Mouse (Mus musculus) cerebellum, postnatal 36 days (tissue): ENCODE data around the gene Zfhx3.

Experiments
- DNase-seq, 2 experiments: peaks; one replicate each; pipeline ENCODE4 v3.0.0; 2021 to 2022; ENCODE audit warnings: mixed read lengths in 2 of 2

The Zfhx3 gene

DNA sequence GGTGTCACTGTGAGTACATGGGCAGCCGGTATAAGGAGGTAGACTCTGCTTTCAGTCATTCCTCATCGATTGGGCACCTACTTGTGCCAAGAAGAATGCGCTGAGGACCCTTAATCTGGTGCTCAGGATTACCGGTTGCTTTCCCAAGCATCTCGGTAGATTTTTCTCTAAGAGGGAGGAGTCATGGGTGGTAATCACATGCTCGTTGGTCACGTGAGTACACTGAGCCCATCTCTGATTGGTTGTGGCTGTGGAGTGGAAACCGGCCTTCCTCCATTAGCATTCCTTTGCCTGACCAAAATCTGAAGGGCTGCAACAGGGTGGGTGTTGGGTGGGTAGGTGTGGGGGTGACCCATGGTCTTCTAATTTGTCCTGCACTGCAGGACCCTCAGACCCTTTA is 421.4 kb downstream of the Zfhx3 start:
- no peak for DNase-seq

DNA sequence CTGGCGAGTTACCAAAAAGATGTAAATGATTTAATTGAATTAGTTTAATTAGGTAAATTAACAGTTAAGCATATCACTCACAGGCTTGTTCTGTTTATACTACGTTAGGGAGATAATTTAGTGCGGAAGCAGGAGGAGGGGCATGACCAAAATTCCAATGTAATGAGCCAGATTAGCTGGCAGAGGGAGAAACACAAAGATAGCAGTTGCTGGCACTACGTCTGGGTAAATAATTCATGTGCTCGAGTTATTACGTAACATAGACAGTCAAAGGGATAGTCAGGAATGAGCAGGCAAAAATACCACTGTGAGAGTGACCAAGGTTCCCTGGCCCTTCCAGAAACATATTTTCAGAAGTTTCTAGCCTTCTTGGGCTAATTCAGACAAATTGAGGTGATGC is 426.6 kb downstream of the Zfhx3 start:
- peak in 1 of 2 experiments; percentile 2 for DNase-seq

DNA sequence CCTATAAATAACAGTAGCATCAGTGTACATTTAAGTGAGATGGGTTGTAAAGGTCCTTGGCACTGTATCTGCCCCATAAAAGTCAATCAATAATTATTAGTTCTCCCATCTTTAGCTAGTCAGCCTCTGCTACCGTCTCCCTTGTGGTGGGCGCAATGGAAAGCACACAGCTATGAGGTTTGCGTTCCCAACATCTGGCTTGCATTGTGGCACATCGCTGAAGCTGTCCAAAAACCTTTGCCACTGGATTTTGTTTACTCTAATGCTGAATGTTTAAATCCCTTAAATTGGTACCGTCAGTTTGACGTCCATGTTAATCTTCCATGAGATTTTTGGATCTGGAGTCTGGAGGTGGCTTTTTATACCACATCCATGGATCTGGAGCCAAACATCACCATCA is 428.3 kb downstream of the Zfhx3 start:
- no peak for DNase-seq

DNA sequence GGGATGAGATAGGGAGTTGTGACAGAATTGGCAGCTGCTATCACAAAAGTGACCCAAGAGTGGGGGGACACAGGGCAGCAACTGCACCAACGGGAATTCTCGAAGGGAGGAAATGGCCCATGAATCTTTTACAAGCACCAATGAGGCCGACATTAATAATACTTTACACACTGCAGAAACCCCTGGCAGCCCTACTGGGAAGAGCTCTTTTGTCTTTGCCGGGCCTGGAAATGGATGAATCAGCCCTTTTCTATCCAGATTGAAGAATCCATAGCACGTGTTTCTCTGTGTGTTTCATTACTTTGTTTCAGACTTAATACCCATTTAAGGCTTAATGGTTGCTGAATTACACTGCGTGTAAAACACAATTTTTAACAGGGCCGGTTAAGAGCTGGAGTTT is 430.6 kb downstream of the Zfhx3 start:
- DNase-seq: no peak

GRCm38 (mm10) chr8:108378036-108378435 is 435.6 kb downstream of the Zfhx3 start:
- DNase-seq: no peak

GRCm38 (mm10) chr8:108383121-108383520 is 440.7 kb downstream of the Zfhx3 start:
- no peak for DNase-seq

- DNase-seq: peak; percentile 8 to 13
Observed at GRCm38 (mm10) chr8:108387160-108387912, 444.9 kb downstream of the Zfhx3 start.

- no peak for DNase-seq
Observed at GRCm38 (mm10) chr8:108387913-108388274, 445.4 kb downstream of the Zfhx3 start.

GRCm38 (mm10) chr8:108392909-108393308 is 450.5 kb downstream of the Zfhx3 start:
- no peak for DNase-seq

- no peak for DNase-seq
Observed at GRCm38 (mm10) chr8:108402149-108402548, 459.7 kb downstream of the Zfhx3 start.

- DNase-seq: peak; percentile 10 to 19
Observed at GRCm38 (mm10) chr8:108406716-108407494, 464.5 kb downstream of the Zfhx3 start.

- no peak for DNase-seq
Observed at GRCm38 (mm10) chr8:108419162-108419844, 476.9 kb downstream of the Zfhx3 start.

- no peak for DNase-seq
Observed at GRCm38 (mm10) chr8:108422521-108422920, 480.1 kb downstream of the Zfhx3 start.

DNA sequence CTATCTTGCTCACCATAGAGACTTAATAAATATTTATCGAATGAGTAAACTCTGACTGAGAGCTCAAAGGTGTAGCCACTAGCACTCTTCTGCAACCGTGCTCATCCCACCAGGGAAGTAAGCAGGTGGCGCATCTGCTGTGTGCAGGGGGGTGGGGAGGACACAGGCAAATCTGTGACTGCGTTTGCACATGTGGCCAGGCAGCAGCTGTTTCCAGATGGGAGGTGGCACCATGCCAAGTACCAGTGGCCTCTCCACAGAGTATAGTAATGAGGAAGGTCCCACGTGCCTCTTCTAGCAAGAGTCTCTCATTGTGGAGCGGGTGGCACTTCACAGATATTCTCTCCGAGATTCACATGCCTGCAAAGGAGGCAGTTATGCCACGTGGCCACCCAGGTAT is 481.9 kb downstream of the Zfhx3 start:
- DNase-seq: peak in 1 of 2 experiments; percentile 3

DNA sequence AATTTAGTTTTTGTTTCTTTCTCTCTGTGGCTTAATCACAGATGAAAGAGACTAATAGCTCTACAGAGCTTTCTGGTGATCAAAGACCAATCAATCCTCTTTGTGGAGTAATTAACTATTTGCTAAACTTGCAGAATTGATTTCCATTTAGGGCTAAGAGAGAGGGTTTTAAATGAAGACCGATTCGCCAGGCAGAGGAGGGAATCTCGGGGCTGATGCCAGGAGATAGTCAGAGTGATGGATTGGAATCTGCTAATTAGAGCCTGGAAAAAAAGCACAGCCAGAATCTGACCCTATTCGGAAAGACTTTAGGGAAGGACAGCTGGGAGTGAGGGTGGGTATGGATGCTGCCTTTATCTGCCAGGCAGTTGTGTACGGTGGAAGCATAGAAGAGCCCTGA is 490.9 kb downstream of the Zfhx3 start:
- DNase-seq: no peak

GRCm38 (mm10) chr8:108434510-108434909 is 492.1 kb downstream of the Zfhx3 start:
- no peak for DNase-seq

GRCm38 (mm10) chr8:108436336-108436735 is 493.9 kb downstream of the Zfhx3 start:
- DNase-seq: no peak

GRCm38 (mm10) chr8:108437316-108437830 is 494.9 kb downstream of the Zfhx3 start:
- no peak for DNase-seq

DNA sequence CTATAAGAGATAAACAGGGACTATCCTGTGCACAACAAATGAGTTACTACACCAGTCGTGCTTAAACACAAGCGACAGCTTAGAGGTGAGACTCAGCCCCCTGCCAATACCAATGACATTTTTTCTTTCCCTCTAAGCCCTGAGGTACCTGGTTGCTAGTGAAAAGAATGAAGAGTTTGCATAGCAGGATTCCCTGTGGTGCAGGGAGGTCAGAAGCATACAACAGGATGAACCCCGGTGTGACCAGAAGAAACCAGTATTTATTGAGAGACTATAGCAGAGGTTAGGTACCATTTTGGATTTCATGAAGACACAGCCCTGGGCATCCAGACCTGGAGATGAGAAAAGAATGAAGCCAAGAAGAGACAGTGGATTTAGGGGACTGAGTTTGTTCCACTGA is 498.0 kb downstream of the Zfhx3 start:
- DNase-seq: no peak

DNA sequence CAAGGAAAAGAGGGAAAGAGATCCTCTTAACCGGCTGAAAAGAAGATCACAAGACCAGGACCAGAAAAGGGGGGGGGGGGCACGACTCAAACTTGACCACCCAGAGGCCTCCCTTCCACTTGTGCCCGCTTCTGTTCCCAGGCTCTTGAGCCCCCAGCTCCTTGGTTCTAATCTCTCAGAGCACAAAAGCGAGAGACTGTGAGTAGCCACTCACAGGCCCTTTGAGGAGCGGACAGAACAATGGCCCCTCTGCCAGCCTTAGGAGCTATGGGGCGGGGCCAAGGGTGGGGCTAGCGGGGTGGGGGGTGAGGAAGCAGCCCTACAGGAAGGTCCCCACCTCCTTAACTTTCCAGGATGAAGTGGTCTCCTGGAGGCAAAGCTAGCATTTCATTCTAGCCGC is 508.4 kb downstream of the Zfhx3 start:
- no peak for DNase-seq

DNA sequence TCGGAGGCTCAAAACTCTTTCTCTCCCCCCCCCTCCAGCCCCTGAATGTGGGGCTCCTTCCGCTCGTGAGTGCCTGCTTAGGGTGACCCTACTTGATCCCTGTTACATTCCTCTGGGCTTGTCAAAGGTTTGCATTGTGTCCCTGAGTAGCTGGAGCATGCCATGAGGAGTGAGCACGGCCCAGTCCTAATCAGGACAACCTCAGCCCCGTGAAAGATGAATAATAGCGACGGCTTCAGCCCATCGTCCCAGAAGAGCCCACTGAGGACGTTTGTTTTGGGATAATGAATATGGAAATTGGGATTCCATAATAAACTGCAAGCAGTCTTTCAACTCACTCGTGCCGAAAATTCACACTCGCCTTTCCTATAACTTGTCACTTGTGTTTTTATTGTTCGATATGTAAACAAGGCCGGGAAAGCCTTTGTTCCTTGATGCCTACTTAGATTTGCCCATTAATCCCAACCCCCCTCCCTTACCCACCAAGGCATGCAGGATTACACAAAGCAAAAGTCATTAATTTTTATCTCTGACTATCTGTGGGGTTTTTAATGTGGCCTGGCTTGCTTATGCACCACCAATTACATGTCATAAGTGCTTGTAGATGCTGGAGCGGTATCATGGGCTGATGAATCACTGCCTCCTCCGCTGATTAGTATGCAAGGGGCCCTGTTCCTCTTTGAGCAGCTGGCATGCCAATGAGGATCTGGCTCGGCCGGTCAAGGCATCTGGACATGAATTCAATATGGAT is 512.3 kb downstream of the Zfhx3 start:
- DNase-seq: no peak

DNA sequence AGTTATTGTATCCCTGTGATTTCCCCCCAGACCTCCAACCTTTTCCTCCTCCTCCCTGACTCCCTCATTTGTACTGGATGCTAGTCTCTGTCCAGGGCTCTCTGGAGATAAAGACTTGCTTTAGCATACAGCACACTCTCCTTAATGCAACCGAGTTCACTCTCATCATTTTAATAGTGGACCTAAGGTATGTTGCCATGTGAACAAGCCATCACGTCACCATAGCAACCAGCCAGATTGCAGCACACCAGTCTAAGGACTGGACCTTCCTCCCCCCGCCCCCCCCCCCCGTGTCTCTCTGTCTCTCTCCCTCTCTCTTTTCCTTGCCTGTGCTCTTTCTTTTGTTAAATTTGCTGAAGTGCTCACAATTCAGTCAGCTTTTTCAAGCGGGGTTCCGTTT is 524.2 kb downstream of the Zfhx3 start:
- DNase-seq: no peak
